Mouse (Mus musculus) E14TG2a.4 (cell line): ENCODE results near the gene Gm10721.
"Not testable (repeated sequence)": the region's sequence is repeated elsewhere in the genome, so short reads cannot be mapped to it uniquely, and the experiment has no call there.

ENCODE experiments used
- H3K27me3 ChIP-seq: 2 replicates; pipeline ENCODE4 v1.6.1; 2014; ENCODE audit warnings: low read length, control low read depth; ENCODE audit not compliant: insufficient read depth
- H3K36me3 ChIP-seq: 2 replicates; pipeline ENCODE4 v1.6.1; 2014; ENCODE audit warnings: low read length, control low read depth; ENCODE audit not compliant: insufficient read depth
- H3K4me1 ChIP-seq: replicated peaks from 2 replicates; pipeline ENCODE4 v1.6.1; 2014; ENCODE audit warnings: low read depth, low read length, control low read depth
- H3K4me3 ChIP-seq: replicated peaks from 2 replicates; pipeline ENCODE4 v1.5.1; 2014; ENCODE audit warnings: mild to moderate bottlenecking, low read length
- H3K9me3 ChIP-seq: 2 replicates; pipeline ENCODE4 v1.6.1; 2014; ENCODE audit warnings: low read length, control low read depth

The Gm10721 gene

DNA sequence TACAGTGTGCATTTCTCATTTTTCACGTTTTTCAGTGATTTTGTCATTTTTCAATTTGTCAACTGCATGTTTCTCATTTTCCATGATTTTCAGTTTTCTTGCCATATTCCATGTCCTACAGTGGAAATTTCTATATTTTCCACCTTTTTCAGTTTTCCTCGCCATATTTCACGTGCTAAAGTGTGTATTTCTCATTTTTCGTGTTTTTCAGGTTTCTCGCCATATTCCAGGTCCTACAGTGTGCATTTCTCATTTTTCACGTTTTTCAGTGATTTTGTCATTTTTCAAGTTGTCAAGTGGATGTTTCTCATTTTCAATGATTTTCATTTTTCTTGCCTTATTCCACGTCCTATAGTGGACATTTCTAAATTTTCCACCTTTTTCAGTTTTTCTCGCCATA, 23.6 kb downstream of the Gm10721 start, which contains the start of gene Gm10715:
Gene Gm10715 (plus strand): TSS at position 301 of the 400 bp plus-strand sequence.
- H3K4me3 ChIP-seq, H3K4me1 ChIP-seq, H3K9me3 ChIP-seq, H3K36me3 ChIP-seq, H3K27me3 ChIP-seq: not testable (repeated sequence)

DNA sequence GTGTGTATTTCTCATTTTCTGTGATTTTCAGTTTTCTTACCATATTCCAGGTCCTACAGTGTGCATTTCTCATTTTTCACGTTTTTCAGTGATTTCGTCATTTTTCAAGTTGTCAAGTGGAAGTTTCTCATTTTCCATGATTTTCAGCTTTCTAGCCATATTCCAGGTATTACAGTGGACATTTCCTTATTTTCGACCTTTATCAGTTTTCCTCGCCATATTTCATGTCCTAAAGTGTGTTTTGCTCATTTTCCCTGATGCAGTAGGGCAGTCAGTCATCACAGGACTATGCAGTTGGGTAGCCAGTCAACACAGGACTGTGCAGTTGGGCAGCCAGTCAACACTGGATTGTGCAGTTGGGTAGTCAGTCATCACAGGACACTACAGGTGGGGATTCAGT, 25.2 kb downstream of the Gm10721 start:
- not testable (repeated sequence) for H3K4me3 ChIP-seq, H3K9me3 ChIP-seq, H3K4me1 ChIP-seq, H3K36me3 ChIP-seq, H3K27me3 ChIP-seq
